Mouse (Mus musculus) embryonic facial prominence, embryonic 11.5 days (tissue): ENCODE measurements around the gene Slc12a9. TPM values are rescaled to one million over a fixed set of nuclear protein-coding genes. Genes with fewer than 3 reads are reported as not detected.

Experiments used
- ATAC-seq: fragments of 200-750 bp; cut with Nextera tagmentation; replicated peaks from 2 replicates; pipeline ENCODE4 v1.8.0; 2017; ENCODE audit warnings: low read depth; ENCODE audit not compliant: insufficient number of reproducible peaks, low FRiP score, low TSS enrichment
- DNase-seq: peaks from one replicate; pipeline ENCODE4 v3.0.0-alpha.2; 2015; ENCODE audit warnings: low spot score
- H3K27ac ChIP-seq: fragments of 300-500 bp; sonication (generic); replicated peaks from 2 replicates; pipeline ENCODE4 v1.5.1; 2014; ENCODE audit warnings: mild to moderate bottlenecking, low read depth, low read length, control low read depth
- H3K27me3 ChIP-seq: fragments of 300-500 bp; sonication (generic); 2 replicates; pipeline ENCODE4 v1.6.1; 2014; ENCODE audit warnings: mild to moderate bottlenecking, low read length, moderate library complexity, mixed read lengths; ENCODE audit not compliant: control insufficient read depth, insufficient read depth
- H3K36me3 ChIP-seq: fragments of 300-500 bp; sonication (generic); replicated peaks from 2 replicates; pipeline ENCODE4 v1.6.1; 2014; ENCODE audit warnings: low read depth, mild to moderate bottlenecking, low read length, moderate library complexity, mixed read lengths; ENCODE audit not compliant: control insufficient read depth, insufficient read depth
- H3K4me1 ChIP-seq: fragments of 300-500 bp; sonication (generic); 2 replicates; pipeline ENCODE4 v1.6.1; 2014; ENCODE audit warnings: low read length, mixed read lengths; ENCODE audit not compliant: control insufficient read depth, insufficient read depth
- H3K4me2 ChIP-seq: fragments of 300-500 bp; sonication (generic); 2 replicates; pipeline ENCODE4 v1.6.1; 2014; ENCODE audit warnings: low read depth, mild to moderate bottlenecking, control low read depth, low read length, moderate library complexity
- H3K4me3 ChIP-seq: fragments of 300-500 bp; sonication (generic); 2 replicates; pipeline ENCODE4 v1.5.1; 2014; ENCODE audit warnings: low read depth, low read length, control low read depth
- H3K9ac ChIP-seq: fragments of 300-500 bp; sonication (generic); replicated peaks from 2 replicates; pipeline ENCODE4 v1.6.1; 2014; ENCODE audit warnings: mild to moderate bottlenecking, control low read depth, low read length
- H3K9me3 ChIP-seq: fragments of 300-500 bp; sonication (generic); replicated peaks from 2 replicates; pipeline ENCODE4 v1.6.1; 2016; ENCODE audit warnings: mild to moderate bottlenecking, low read length, inconsistent platforms, mixed read lengths; ENCODE audit not compliant: control insufficient read depth
- WGBS: fragments of 180-500 bp; shearing (Covaris S2); extraction: QIAGEN DNeasy Blood & Tissue Kit; methylation state at CpG from one replicate; pipeline ENCODE4 v1.1.7; 2014; 5-methylcytosine and 5-hydroxymethylcytosine counted together
- microRNA-seq: library from miRNA; unstranded; fragments of <30 nt; microRNA quantifications from one replicate; pipeline ENCODE4, GENCODE M21; 2016; ENCODE audit warnings: borderline number of aligned reads
- polyA plus RNA-seq: library from polyadenylated mRNA; unstranded; fragments of >200 nt; fragmentation: Nextera tagmentation; extraction: Ambion mirVana; gene quantifications from 2 replicates; pipeline ENCODE4 v1.2.1, GENCODE M21; 2014

Gene Slc12a9
- polyA plus RNA-seq, 1 experiment from 2014 or later = 3.0 TPM

DNA sequence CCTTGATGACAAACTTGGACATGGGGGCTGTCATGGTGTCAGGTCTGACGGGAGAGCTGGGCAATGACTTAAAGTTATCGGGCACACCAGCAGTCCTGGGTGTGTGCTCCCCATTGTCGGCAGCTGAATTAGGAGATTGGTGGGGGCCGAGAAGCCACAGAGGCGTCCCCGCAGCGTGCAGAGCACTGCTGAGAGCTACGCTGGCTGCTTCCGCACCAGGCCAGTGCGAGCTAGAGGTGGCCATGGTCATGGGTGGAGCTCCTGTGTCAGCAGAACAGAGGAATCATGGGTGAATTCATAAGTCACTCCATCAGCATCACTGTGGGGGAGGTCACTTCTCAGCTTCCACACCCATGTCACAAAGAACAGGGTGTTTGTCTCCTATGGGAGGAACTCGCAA is 68.6 kb downstream of the Slc12a9 start:
- Histone ChIP-seq H3K36me3 (no peaks in the 10 kb centered on the region), H3K27ac (no peak overlapping the region), H3K9me3 (no peaks in the 10 kb centered on the region), H3K4me1 (no peaks in the 10 kb centered on the region), H3K4me2 (no peak overlapping the region), H3K4me3 (no peak overlapping the region), H3K27me3 (no peaks in the 10 kb centered on the region), H3K9ac (no peak overlapping the region)
- DNase-seq = no peak
- ATAC-seq = no peak
- WGBS = 90% methylated on average over 11 of the region's 11 CpGs

Small RNAs within 50 kb of the gene (microRNA-seq; reads per million reads assigned to microRNA genes)
- gene Mir7036 (not detected), gene Mir8116 (not detected)

Other genes starting within 250 kb of the Slc12a9 start
- 3.6 and 4.6 TPM in 2 replicates for gene Trim56, start 217.4 kb downstream of the Slc12a9 start, polyA plus RNA-seq
- not detected in 2 replicates for gene Muc3, start 184.3 kb downstream of the Slc12a9 start, polyA plus RNA-seq
- not detected in 2 replicates for gene Muc3a, start 121.2 kb downstream of the Slc12a9 start, polyA plus RNA-seq
- 3.5 and 6.3 TPM in 2 replicates for gene Ache, start 46.1 kb downstream of the Slc12a9 start, polyA plus RNA-seq
- 6.6 and 7.8 TPM in 2 replicates for gene Ufsp1, start 39.0 kb downstream of the Slc12a9 start, polyA plus RNA-seq
- gene Srrt, start 25.9 kb downstream of the Slc12a9 start, polyA plus RNA-seq = 136 and 148 TPM in 2 replicates
- 40.3 and 51.8 TPM in 2 replicates for gene Trip6, start 19.2 kb downstream of the Slc12a9 start, polyA plus RNA-seq
- 46.4 and 52.3 TPM in 2 replicates for gene Ephb4, start 16.5 kb upstream of the Slc12a9 start, polyA plus RNA-seq
- 0.04 and 0.06 TPM in 2 replicates for gene Zan, start 143.5 kb upstream of the Slc12a9 start, polyA plus RNA-seq
- 54.0 and 55.9 TPM in 2 replicates for gene Pop7, start 168.9 kb upstream of the Slc12a9 start, polyA plus RNA-seq
- gene Gigyf1, start 185.0 kb upstream of the Slc12a9 start, polyA plus RNA-seq = 8.5 and 8.7 TPM in 2 replicates
- 0.63 and 0.95 TPM in 2 replicates for gene Epo, start 199.6 kb upstream of the Slc12a9 start, polyA plus RNA-seq
- gene Gnb2, start 199.9 kb upstream of the Slc12a9 start, polyA plus RNA-seq = 352 and 367 TPM in 2 replicates
- 6.5 and 9.3 TPM in 2 replicates for gene Actl6b, start 219.9 kb upstream of the Slc12a9 start, polyA plus RNA-seq
- gene Tfr2, start 236.2 kb upstream of the Slc12a9 start, polyA plus RNA-seq = 0.91 and 1.1 TPM in 2 replicates